Mouse (Mus musculus): ENCODE measurements around the gene Rpa3. TPM values are rescaled to one million over a fixed set of nuclear protein-coding genes. Genes with fewer than 3 reads are reported as not detected.

The Rpa3 gene
- total RNA-seq (2023): 13.4 TPM

GRCm38 (mm10) chr6:8259004-8259666 is at the start of gene Rpa3, which contains the start of the genes Umad1 and Gm45062:
TSS of gene Rpa3 (minus strand) at chr6:8259173.
TSS of gene Umad1 (plus strand) at chr6:8259288.
TSS of gene Gm45062 (plus strand) at chr6:8259450.

GRCm38 (mm10) chr6:8209047-8209865 is 49.7 kb downstream of the Rpa3 start, which contains the start of gene Mios:
TSS of gene Mios (plus strand) at chr6:8209222.

Other genes starting within 250 kb of the Rpa3 start
- not detected for gene Col28a1, start 66.6 kb downstream of the Rpa3 start, total RNA-seq (2023)
- gene Mios, start 50.0 kb downstream of the Rpa3 start, total RNA-seq (2023): 23.8 TPM
- gene Umad1, start 115 bp upstream of the Rpa3 start, total RNA-seq (2023): 5.2 TPM
- not detected for gene Gm45062, start 277 bp upstream of the Rpa3 start, total RNA-seq (2023)